Mouse (Mus musculus) megakaryocyte, embryonic 14.5 days (primary cell): Measurements from ENCODE around the gene Sgsm3.

ENCODE experiments used
- FLI1 ChIP-seq: IDR thresholded peaks from 2 replicates; pipeline ENCODE4 v1.6.1; 2012; ENCODE audit warnings: low read length, inconsistent platforms, mixed read lengths
- GATA1 ChIP-seq: IDR thresholded peaks from 3 replicates; pipeline ENCODE4 v1.6.1; 2012; ENCODE audit warnings: mixed read lengths, low read length, inconsistent platforms, borderline replicate concordance

DNA sequence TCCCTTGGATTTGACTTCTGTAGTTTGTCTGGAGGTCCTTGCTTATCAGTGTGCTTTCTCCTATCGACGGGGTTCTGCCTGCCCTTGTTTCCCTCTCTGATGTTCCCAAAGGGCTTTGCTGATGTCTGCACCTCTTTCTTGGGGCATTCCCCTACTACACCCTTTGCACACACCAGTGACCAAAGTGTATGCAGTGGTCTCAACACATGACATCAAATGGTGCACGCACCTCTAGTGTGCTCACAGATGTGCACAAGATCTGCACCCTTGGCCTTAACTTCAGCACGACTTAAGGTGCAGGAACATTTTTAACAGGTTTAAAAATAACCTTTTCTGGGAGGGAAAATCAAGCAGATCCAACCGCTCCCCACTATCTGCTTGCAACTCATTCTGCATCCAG, 38.2 kb upstream of the Sgsm3 start:
- TF ChIP-seq GATA1 (no peak), FLI1 (no peak)
